Mouse (Mus musculus): Measurements from ENCODE around the gene Cdkn1b.

- no peak for TF ChIP-seq CTCF (IDR thresholded peaks at IDR 0.05; ENCODE audit: borderline replicate concordance, insufficient read depth, low read length)
- TF ChIP-seq POLR2A (IDR thresholded peaks at IDR 0.05; ENCODE audit: low read depth, low read length), result no peak
Observed at GRCm38 (mm10) chr6:134961286-134961685, 41.1 kb downstream of the Cdkn1b start.
